Mouse (Mus musculus) testis, adult 10 weeks (tissue): Measurements from ENCODE around the gene Arfip1. TPM values are rescaled to one million over a fixed set of nuclear protein-coding genes. Genes with fewer than 3 reads are reported as not detected.

Experiments used
- polyA plus RNA-seq: library from polyadenylated mRNA; stranded (reverse); fragments of 350-450 nt; fragmentation: Illumina TruSeq; extraction: RNeasy Lipid Tissue Mini Kit (QIAGEN cat#74804); gene quantifications from one replicate; pipeline ENCODE4 v1.2.3, GENCODE M21; 2014; ENCODE audit warnings: low read depth, low replicate concordance

Arfip1 gene
- 21.0 TPM for polyA plus RNA-seq

DNA sequence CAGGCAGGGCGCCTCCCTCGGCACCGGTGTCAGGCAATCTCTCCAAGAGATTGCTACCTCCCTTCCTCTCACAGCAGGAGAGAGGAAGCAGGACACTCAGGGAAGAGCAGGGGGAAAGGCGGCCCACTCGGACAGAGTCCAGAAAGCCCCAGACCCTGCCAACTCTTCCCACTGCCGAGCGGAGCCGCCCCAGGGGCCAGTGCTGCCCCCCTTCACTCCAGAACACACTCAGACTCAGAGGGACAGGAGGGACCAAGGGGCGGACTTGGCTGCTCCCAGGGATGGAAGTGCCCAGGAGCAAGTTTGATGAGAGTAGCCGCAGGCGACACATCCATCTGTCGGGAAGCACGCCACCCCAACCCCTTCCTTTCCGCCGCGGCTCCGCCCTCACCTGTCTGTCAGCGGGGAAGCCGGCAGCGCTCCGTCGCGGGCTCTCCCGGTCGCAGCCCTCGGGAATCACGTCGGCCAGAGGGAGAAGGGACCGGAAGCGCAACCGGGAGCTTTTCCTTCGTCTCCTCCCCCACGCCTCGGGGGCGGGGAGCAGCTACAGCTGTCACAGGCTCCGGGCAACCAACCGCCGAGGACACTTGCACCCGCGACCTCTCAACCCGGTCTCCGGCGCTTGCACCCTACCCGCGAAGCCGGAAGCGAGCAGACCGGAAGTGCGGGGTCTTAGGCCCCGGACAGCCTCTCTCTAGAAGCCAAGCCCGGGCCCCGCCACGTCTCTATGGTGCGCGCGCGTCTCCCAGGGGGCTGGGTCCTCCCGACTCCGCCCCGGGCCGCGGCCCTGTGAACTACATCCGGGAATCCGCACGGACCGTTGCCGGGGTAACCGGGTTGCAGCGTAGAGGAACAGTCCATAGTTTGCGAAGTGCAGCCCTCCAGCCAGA is at the start of gene Arfip1:
Gene Arfip1, minus strand, starts transcription at position 603 of the 890 bp plus-strand sequence.

GRCm38 (mm10) chr3:84593274-84593673 is 10.8 kb upstream of the Arfip1 start, which contains the start of gene Tigd4:
Gene Tigd4, plus strand, starts transcription at chr3:84593574.

GRCm38 (mm10) chr3:84480006-84480897 is 102.2 kb downstream of the Arfip1 start, which contains the start of gene Fhdc1:
Gene Fhdc1, minus strand, starts transcription at chr3:84480429.

Other genes starting within 250 kb of the Arfip1 start
- 25.7 TPM for gene Fhdc1, start 102.2 kb downstream of the Arfip1 start, polyA plus RNA-seq
- gene Tigd4, start 10.9 kb upstream of the Arfip1 start, polyA plus RNA-seq = 0.31 TPM
- 0.13 TPM for gene Tmem154, start 83.6 kb upstream of the Arfip1 start, polyA plus RNA-seq
- gene Fbxw7, start 232.6 kb upstream of the Arfip1 start, polyA plus RNA-seq = 37.6 TPM